Mouse (Mus musculus) neural tube, embryonic 12.5 days (tissue): ENCODE results near the gene Fhl1. TPM values are rescaled to one million over a fixed set of nuclear protein-coding genes. Genes with fewer than 3 reads are reported as not detected.

Source experiments
- ATAC-seq: fragments of 200-750 bp; cut with Nextera tagmentation; 2 replicates; pipeline ENCODE4 v1.8.0; 2017; ENCODE audit warnings: low read depth, mild to moderate bottlenecking, moderate TSS enrichment, moderate library complexity; ENCODE audit not compliant: low FRiP score
- H3K27ac ChIP-seq: fragments of 300-500 bp; sonication (generic); 2 replicates; pipeline ENCODE4 v1.5.1; 2016
- H3K27me3 ChIP-seq: fragments of 300-500 bp; sonication (generic); replicated peaks from 2 replicates; pipeline ENCODE4 v1.6.1; 2016; ENCODE audit warnings: mild to moderate bottlenecking
- H3K36me3 ChIP-seq: fragments of 300-500 bp; sonication (generic); 2 replicates; pipeline ENCODE4 v1.6.1; 2016; ENCODE audit warnings: mild to moderate bottlenecking
- H3K4me1 ChIP-seq: fragments of 300-500 bp; sonication (generic); 2 replicates; pipeline ENCODE4 v1.6.1; 2016
- H3K4me2 ChIP-seq: fragments of 300-500 bp; sonication (generic); replicated peaks from 2 replicates; pipeline ENCODE4 v1.6.1; 2016; ENCODE audit warnings: mild to moderate bottlenecking
- H3K4me3 ChIP-seq: fragments of 300-500 bp; sonication (generic); 2 replicates; pipeline ENCODE4 v1.5.1; 2016
- H3K9ac ChIP-seq: fragments of 300-500 bp; sonication (generic); 2 replicates; pipeline ENCODE4 v1.6.1; 2016; ENCODE audit warnings: mild to moderate bottlenecking
- H3K9me3 ChIP-seq: fragments of 300-500 bp; sonication (generic); 2 replicates; pipeline ENCODE4 v1.6.1; 2016; ENCODE audit warnings: mild to moderate bottlenecking
- WGBS: fragments of 180-500 bp; shearing (Covaris S2); methylation state at CpG from one replicate; pipeline ENCODE4 v1.1.7; 2016; 5-methylcytosine and 5-hydroxymethylcytosine counted together
- polyA plus RNA-seq: library from polyadenylated mRNA; unstranded; fragments of >200 nt; fragmentation: Nextera tagmentation; extraction: Ambion mirVana; gene quantifications from 2 replicates; pipeline ENCODE4 v1.2.1, GENCODE M21; 2016

Fhl1 gene
- polyA plus RNA-seq, 1 experiment from 2014 or later, result 89.1 TPM

- no peaks in the 10 kb centered on the region for H3K4me1 ChIP-seq
- H3K4me2 ChIP-seq, result no peak overlapping the region
- no peak for ATAC-seq
- H3K27me3 ChIP-seq, result no peaks in the 10 kb centered on the region
- no peak overlapping the region for H3K9ac ChIP-seq
- H3K27ac ChIP-seq, result no peak overlapping the region
- H3K4me3 ChIP-seq, result no peak overlapping the region
- 79% methylated on average over 8 of the region's 8 CpGs for WGBS
- H3K9me3 ChIP-seq, result no peaks in the 10 kb centered on the region
- no peaks in the 10 kb centered on the region for H3K36me3 ChIP-seq
These were observed 9.0 kb upstream of the Fhl1 start for GRCm38 (mm10) chrX:56722559-56722958.

- 83% methylated on average over 3 of the region's 3 CpGs for WGBS
- H3K36me3 ChIP-seq, result no peaks in the 10 kb centered on the region
- no peaks in the 10 kb centered on the region for H3K27me3 ChIP-seq
- H3K4me2 ChIP-seq, result no peak overlapping the region
- H3K4me3 ChIP-seq, result no peak overlapping the region
- ATAC-seq, result no peak
- no peak overlapping the region for H3K27ac ChIP-seq
- no peaks in the 10 kb centered on the region for H3K4me1 ChIP-seq
- H3K9ac ChIP-seq, result no peak overlapping the region
- no peaks in the 10 kb centered on the region for H3K9me3 ChIP-seq
These were observed 3.1 kb upstream of the Fhl1 start for GRCm38 (mm10) chrX:56728507-56728906.

GRCm38 (mm10) chrX:56730828-56731305 is 720 bp upstream of the Fhl1 start:
- Histone ChIP-seq H3K9me3 (no peaks in the 10 kb centered on the region), H3K4me1 (no peaks in the 10 kb centered on the region), H3K27ac (peak overlapping the region; percentile 42; the same call in 1 of the 2 replicates), H3K4me2 (peak overlapping the region; percentile 60), H3K36me3 (no peaks in the 10 kb centered on the region), H3K27me3 (no peaks in the 10 kb centered on the region), H3K4me3 (peak overlapping the region; percentile 54), H3K9ac (peak overlapping the region; percentile 66)
- peak; percentile 64 for ATAC-seq
- WGBS, result 23% methylated on average over 10 of the region's 10 CpGs

- no peaks in the 10 kb centered on the region for H3K9me3 ChIP-seq
- no peaks in the 10 kb centered on the region for H3K4me1 ChIP-seq
- no peak overlapping the region for H3K27ac ChIP-seq
- 8% methylated on average over 3 of the region's 3 CpGs for WGBS
- H3K36me3 ChIP-seq, result no peaks in the 10 kb centered on the region
- H3K9ac ChIP-seq, result 0 out of 2 replicates have a peak overlapping the region, but pooled peaks have one; percentile 66
- no peaks in the 10 kb centered on the region for H3K27me3 ChIP-seq
- ATAC-seq, result no peak
- peak overlapping the region; percentile 60 for H3K4me2 ChIP-seq
- H3K4me3 ChIP-seq, result peak overlapping the region; percentile 54
These were observed 814 bp downstream of the Fhl1 start for GRCm38 (mm10) chrX:56732401-56732800.

GRCm38 (mm10) chrX:56734436-56734835 is 2.8 kb downstream of the Fhl1 start:
- Histone ChIP-seq H3K4me2 (no peak overlapping the region), H3K4me1 (no peaks in the 10 kb centered on the region), H3K27ac (no peak overlapping the region), H3K9ac (no peak overlapping the region), H3K36me3 (no peaks in the 10 kb centered on the region), H3K27me3 (no peaks in the 10 kb centered on the region), H3K4me3 (no peak overlapping the region), H3K9me3 (no peaks in the 10 kb centered on the region)
- 29% methylated on average over 5 of the region's 5 CpGs for WGBS
- no peak for ATAC-seq

- H3K9ac ChIP-seq, result no peak overlapping the region
- no peaks in the 10 kb centered on the region for H3K27me3 ChIP-seq
- H3K4me1 ChIP-seq, result no peaks in the 10 kb centered on the region
- no peaks in the 10 kb centered on the region for H3K36me3 ChIP-seq
- no peak for ATAC-seq
- H3K4me3 ChIP-seq, result no peak overlapping the region
- WGBS, result 44% methylated on average over 1 of the region's 1 CpGs
- no peak overlapping the region for H3K27ac ChIP-seq
- no peaks in the 10 kb centered on the region for H3K9me3 ChIP-seq
- no peak overlapping the region for H3K4me2 ChIP-seq
These were observed 4.6 kb downstream of the Fhl1 start for GRCm38 (mm10) chrX:56736226-56736625.

GRCm38 (mm10) chrX:56737848-56738554 is 6.4 kb downstream of the Fhl1 start:
- no peak for ATAC-seq
- no peak overlapping the region for H3K9ac ChIP-seq

GRCm38 (mm10) chrX:56741428-56741827 is 9.8 kb downstream of the Fhl1 start:
- Histone ChIP-seq H3K4me2 (no peak overlapping the region), H3K9me3 (no peaks in the 10 kb centered on the region), H3K27me3 (no peaks in the 10 kb centered on the region), H3K4me1 (no peaks in the 10 kb centered on the region), H3K4me3 (no peak overlapping the region), H3K9ac (no peak overlapping the region), H3K36me3 (no peaks in the 10 kb centered on the region), H3K27ac (no peak overlapping the region)
- no peak for ATAC-seq
- WGBS, result 72% methylated on average over 2 of the region's 3 CpGs

More at GRCm38 (mm10) chrX:56737848-56738554, 6.4 kb downstream of the Fhl1 start:
- Histone ChIP-seq H3K36me3 (no peaks in the 10 kb centered on the region), H3K27me3 (no peaks in the 10 kb centered on the region), H3K27ac (no peak overlapping the region), H3K9me3 (no peaks in the 10 kb centered on the region), H3K4me3 (no peak overlapping the region), H3K4me2 (no peak overlapping the region), H3K4me1 (no peaks in the 10 kb centered on the region)
- 79% methylated on average over 5 of the region's 5 CpGs for WGBS

GRCm38 (mm10) chrX:56751536-56751935 is 19.9 kb downstream of the Fhl1 start:
- H3K4me3 ChIP-seq, result no peak overlapping the region
- no peaks in the 10 kb centered on the region for H3K4me1 ChIP-seq
- H3K9ac ChIP-seq, result no peak overlapping the region
- H3K27me3 ChIP-seq, result no peaks in the 10 kb centered on the region
- no peaks in the 10 kb centered on the region for H3K36me3 ChIP-seq
- no peak overlapping the region for H3K27ac ChIP-seq
- no peaks in the 10 kb centered on the region for H3K9me3 ChIP-seq
- ATAC-seq, result no peak
- WGBS, result 64% methylated on average over 4 of the region's 4 CpGs
- H3K4me2 ChIP-seq, result no peak overlapping the region

- ATAC-seq, result no peak
- Histone ChIP-seq H3K27ac (no peak overlapping the region), H3K36me3 (no peaks in the 10 kb centered on the region), H3K9me3 (no peaks in the 10 kb centered on the region), H3K9ac (no peak overlapping the region), H3K27me3 (no peaks in the 10 kb centered on the region), H3K4me3 (no peak overlapping the region), H3K4me2 (no peak overlapping the region), H3K4me1 (no peaks in the 10 kb centered on the region)
- 82% methylated on average over 6 of the region's 6 CpGs for WGBS
These were observed 20.6 kb downstream of the Fhl1 start for GRCm38 (mm10) chrX:56752144-56752543.

GRCm38 (mm10) chrX:56753317-56754289 is 22.0 kb downstream of the Fhl1 start:
- Histone ChIP-seq H3K4me3 (no peak overlapping the region), H3K36me3 (no peaks in the 10 kb centered on the region), H3K9me3 (no peaks in the 10 kb centered on the region), H3K4me2 (no peak overlapping the region), H3K9ac (no peak overlapping the region), H3K4me1 (no peaks in the 10 kb centered on the region), H3K27ac (no peak overlapping the region), H3K27me3 (no peaks in the 10 kb centered on the region)
- ATAC-seq, result no peak
- 86% methylated on average over 8 of the region's 8 CpGs for WGBS

GRCm38 (mm10) chrX:56755646-56756045 is 24.1 kb downstream of the Fhl1 start:
- Histone ChIP-seq H3K4me2 (no peak overlapping the region), H3K9me3 (no peaks in the 10 kb centered on the region), H3K9ac (no peak overlapping the region), H3K36me3 (no peaks in the 10 kb centered on the region), H3K27me3 (no peaks in the 10 kb centered on the region), H3K4me3 (no peak overlapping the region), H3K27ac (no peak overlapping the region), H3K4me1 (no peaks in the 10 kb centered on the region)
- WGBS, result 51% methylated on average over 2 of the region's 2 CpGs
- no peak for ATAC-seq
